Mouse (Mus musculus): ENCODE measurements around the gene Thoc3.

The Thoc3 gene

DNA sequence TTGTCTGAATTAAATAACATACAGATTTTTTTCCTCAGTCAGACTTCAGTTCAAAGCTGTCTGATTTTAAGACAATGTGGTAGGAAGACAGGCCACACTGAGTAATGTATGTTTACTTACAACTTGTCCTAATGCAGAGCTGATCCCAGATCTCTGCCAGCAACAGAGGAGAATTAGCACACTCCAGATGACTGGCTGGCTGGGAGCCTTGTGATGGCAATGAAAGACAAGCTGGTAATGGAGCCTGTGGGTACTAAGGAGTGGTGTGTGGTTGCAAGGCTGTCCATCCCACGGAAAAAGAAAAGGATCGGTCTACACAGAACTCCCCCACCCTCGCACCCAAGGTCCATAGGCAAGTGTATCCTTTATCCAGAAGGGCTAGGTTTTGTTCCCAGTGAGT lies 25.0 kb downstream of the Thoc3 start:
- DNase-seq (ENCODE audit: low spot score) = no peak

DNA sequence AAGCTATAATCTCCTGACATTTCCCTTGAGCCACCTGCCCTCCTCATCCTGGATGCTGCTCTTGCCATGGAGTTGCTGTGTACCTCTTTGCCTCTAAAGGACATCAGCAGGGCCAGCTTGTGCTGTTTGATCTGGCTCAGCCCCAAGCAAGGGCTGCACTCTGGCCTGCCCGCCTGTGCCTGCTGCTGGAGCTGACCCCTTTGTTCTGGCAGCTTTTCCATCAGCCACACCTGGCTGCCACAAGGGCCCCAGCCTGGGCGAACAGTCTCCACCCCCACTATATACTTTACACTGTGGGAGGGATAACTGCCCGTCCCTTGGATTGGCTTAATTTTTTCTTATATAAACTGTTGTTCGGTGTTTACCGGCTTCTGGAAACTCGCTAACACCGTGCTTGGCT lies 28.7 kb downstream of the Thoc3 start:
- DNase-seq (ENCODE audit: low spot score) = no peak

DNA sequence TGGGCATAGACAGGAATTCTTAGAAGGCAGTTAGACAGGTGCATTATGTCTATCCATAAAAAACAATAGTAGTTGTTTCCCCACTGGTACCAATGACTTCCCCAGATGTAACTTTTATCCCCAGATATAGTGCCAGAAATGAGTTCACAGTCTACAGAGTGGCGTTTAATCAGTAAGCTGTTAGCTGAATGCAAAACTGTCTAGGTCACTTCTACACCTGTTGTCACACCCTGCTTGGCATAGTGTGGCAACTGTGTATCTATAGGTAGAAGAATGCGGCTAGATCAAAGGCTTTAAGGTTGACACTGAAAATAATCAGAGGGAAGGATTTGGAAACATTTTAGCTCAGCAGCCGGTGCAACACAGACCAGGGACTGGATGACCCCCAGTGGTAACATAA lies 29.8 kb downstream of the Thoc3 start:
- DNase-seq (ENCODE audit: low spot score) = no peak

DNA sequence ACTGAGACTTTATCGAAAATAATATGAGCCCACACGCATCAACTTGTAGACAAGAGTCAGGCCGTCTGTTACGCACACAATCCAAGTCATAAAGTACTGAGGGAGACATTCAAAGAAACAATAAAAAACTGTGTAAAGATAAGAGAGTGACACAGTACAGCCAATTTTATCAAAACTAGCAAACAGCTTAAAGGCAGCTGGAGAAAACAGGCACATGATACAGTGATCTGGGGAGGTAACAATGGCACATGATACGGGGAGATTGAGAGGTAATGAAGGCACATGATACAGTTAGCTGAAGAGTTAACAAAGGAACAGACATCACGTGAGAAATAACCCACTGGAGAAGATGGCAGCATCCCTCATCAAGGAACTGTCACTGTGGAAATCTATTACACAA lies 31.6 kb downstream of the Thoc3 start:
- DNase-seq (ENCODE audit: low spot score) = no peak

DNA sequence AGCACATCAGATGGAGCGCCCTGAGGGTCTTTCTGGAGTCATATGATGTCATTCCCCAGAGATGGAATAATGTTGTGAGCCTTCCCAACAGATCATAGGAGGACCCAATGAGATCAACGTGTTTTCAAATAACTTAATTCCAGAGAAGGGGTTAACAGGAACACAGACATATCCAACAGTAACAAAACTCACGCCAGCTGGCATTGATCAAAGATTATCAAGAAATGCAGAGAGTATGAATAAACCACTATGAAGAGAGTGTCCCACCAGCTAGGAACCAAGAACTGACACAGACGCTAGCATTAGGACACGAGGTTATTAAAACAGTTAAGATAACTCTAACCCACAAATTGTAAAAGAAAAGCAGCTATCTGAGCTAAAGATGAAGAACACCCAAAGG lies 32.0 kb downstream of the Thoc3 start:
- DNase-seq (ENCODE audit: low spot score) = no peak

DNA sequence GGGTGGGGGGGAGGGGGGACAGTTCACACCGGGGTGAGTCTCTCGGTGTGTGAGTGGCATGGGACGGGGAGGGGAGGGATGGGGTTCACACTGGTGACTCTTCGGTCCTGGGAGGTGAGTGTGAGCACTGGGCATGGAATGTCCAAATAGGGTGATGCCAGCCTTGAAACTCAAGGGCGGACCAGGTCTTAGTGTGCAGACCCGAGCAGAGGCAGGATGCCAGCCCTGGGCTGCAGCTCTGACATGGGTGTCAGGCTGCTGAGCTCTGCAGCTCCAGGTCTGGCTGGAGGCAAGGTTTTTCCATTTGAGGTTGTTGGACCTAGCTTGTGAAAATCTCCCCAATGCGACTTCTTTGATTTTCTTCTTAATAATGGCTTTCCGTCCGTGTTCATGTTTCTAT lies 37.5 kb downstream of the Thoc3 start:
- no peak for DNase-seq (ENCODE audit: low spot score)

DNA sequence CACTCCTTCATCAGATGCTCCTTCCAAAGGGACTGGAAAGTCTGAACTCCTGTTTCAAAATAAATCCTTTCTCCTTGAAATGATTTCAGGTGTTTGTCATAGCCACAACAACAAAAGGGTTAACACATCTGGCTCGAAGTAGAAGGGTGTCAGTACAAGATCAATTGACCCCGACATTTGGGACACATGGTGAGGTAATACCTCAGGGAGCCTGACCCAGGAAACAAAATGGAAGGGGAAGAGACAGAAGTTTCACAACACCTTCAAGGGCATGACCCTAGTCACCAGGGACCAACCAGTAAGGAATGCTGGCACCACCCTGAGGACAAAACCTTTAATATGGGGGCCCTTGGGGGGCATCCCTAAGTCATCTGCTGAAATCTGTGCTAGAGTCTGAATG lies 38.6 kb downstream of the Thoc3 start:
- no peak for DNase-seq (ENCODE audit: low spot score)

DNA sequence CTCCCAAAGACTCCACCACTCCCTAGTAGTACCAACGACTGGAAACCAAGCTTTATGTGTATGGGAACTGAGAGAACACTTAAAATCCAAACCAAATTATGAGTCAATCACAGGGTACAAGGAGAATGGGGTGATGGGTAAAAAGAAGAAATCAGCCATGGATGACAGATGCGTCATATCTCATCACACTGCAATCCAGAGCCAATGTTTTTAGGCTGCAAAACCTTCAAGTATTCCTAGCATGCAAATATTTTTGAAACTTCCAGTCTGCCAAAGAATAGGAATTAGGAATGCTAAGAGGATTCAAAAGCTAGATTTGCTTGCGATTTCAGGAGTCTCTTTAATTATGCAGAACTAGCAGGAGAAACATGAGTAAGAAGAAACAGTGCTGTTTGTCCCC lies 39.9 kb downstream of the Thoc3 start:
- DNase-seq (ENCODE audit: low spot score) = no peak

DNA sequence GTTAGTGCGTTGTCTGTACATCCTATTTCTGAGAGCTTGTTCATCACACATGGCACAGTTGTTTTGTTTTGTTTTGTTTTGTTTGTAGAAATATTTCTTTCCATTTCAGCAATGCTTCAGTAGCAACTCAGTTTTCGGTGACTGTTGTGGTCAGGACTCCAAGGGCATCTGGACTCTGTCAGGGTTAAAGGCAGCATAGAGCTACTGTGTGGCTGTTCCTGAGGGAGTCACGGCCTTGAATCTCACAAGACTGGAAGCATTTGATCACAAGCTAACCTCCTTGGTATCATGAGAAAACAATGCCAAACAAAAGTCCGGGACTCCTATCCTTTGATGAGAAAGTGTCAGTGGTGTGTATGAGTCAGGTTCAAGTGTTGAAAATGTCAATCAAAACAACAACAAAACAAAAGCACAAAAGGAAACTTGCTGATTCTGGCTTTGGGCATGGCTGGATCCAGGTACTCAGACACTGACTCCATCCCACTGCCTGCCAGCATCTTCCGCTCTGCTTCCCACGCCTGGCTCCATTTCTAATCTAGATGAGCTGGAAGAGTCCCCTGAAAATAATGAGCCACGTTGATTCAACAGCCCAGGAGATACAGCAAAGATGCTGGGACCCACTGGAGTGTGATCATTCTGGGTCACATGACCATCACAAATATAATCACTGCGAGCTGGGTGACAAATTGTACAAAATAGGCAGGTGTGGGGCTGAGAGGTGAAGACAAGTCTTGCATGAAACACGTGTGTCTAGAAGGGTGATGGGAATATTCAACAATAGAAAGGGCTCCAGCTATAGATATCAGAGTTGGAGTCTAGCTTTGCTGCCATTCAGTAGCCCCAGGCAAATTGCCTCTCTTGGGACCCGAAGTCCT lies 41.6 kb downstream of the Thoc3 start:
- DNase-seq (ENCODE audit: low spot score) = no peak

DNA sequence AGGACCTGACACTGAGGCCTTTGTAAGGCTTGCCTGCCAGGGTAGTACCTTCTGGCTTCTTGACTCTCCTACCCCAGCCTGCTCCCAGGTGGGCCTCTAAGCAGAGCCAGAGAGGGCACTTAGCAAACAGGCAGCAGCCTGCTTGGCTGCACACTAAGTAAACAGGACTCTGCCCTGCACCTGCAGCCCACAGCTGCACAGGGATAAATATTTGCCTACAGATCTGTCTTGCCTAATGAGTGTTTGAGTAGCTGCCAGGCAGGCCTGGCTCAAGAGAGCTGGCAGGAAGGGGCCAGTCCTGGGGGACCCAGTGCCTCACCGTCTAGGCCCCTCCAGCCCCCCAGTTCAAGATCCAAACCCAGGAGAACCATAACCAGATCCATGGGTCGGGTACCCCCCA lies 43.4 kb downstream of the Thoc3 start:
- DNase-seq (ENCODE audit: low spot score) = peak; percentile 12

DNA sequence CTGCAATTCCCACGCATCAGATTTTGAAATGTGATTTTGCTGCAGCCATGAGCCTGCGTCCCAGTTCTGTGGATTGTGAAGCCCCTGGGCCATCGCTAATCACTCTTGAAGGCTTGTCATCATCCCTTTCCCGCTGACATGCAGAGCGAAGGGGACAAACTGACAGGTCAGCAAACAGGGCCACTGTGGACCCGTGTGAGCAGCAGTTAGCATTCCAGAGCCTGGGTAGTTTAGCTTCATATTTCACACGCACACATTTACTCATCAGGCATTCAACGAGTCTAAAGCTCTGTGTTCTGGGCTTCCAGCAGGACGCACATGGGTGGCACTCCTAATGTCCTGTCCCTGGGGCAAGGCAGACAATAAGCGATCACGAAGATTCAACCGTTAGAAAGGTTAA lies 48.4 kb downstream of the Thoc3 start:
- no peak for DNase-seq (ENCODE audit: low spot score)

DNA sequence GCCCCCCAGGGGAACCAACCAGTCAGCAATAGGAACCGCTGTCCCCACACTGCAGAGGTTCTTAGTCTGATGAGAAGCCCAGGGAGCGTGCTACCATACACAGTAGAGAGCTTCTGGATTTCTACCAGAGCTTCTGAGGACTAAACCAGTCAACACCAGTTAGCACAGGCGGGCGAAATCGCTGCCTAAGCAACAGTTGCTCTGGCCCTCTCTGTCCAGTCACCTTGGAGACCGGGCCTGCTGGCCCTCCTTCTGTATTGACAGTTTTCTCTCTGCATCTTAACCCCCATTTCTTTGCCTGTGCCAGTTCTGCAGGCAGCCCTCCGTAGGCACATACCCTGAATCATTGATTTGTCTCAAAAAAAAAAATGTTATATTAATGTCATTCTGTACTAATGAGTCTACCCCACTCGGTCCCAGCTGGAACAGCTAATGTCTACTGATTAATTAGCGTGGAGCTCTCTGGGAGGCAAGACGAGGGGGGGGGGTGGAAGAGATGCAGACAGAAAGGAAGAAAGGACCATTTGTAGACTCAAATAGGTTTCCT lies 49.8 kb downstream of the Thoc3 start:
- DNase-seq (ENCODE audit: low spot score) = no peak

DNA sequence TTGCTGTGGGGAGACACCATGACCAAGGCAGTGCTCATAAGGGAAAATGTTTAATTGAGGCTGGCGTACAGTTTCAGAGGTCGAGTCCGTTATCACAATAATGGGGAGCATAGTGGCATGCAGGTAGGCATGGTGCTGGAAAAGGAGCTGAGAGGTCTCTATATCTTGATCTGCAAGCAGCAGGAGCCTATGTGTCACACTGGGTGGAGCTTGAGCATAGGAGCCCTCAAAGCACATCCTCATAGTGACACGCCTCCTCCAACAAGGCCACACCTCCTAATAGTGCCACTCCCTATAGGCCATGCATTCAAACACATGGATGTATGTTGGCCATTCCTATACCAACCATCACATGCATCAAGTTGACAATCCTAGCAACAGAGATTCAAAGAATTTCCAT lies 53.6 kb downstream of the Thoc3 start:
- no peak for DNase-seq (ENCODE audit: low spot score)

DNA sequence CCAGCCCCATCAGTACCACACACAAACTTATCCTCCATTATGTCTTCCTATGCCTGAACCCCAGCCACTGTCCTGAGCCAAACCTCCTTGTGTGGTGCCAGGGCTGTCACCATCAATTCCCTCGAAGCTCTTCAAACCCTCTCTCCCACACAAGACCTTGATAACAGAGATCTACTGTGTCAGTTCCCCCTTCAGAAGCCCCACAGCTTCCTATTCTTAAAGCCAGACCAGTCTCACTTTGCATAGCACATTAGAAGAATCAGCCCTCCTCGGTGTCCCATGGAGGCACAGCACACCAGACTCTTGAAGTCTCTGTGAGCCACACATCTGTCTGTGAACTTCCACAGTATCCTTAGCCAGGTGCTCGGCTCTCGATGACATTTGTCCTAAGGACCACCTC lies 55.9 kb downstream of the Thoc3 start:
- DNase-seq (ENCODE audit: low spot score) = no peak

DNA sequence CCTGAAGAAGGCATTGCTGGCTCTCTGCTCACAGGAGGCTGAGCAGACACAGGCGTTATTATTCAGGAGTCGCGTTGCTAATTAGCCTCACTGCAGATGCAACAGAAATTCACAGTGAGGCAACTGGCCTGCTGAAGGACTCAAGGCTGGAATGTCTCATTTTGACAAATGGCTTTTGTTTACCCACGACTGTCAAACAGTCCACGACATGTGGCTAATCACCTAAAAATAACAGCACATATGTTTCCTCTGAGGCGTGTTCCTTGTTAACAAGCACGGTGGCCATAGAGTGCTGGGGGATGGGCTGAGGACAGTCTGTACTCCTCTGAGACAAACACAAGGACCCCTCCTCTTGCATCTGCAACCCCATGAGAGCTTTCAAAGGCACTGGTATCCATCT lies 56.4 kb downstream of the Thoc3 start:
- no peak for DNase-seq (ENCODE audit: low spot score)

DNA sequence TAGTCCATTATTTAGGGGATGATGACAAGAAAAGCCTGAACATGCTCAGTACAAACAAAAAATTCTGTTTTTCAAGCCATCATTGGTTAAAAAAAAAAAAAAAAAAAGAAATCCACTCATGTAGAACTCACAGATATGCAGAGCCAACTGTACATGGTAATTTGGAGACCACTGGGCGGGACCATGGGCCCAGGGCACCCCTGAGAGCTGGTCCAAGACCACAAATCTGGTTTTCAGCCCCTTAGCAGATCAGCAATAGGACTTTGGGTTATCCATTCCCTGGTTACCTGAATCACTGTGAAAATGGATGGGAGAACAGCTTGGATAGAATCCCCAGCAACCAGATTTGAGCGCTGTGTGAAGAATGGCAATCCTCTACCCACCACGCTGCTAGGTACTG lies 57.0 kb downstream of the Thoc3 start:
- DNase-seq (ENCODE audit: low spot score) = no peak

All from ovary, postnatal 36 days (tissue).